Mouse (Mus musculus) 3134 (cell line): ENCODE data around the gene St7.
A peak's percentile ranks its signal among the peaks of the same experiment; 100 is the strongest.

Experiments
- DNase-seq: peaks from one replicate; pipeline ENCODE4 v3.0.0-alpha.2; 2011; ENCODE audit warnings: low spot score; ENCODE audit not compliant: insufficient read length; ENCODE audit errors: extremely low read depth

The St7 gene

GRCm38 (mm10) chr6:17876670-17877179 is 184.0 kb downstream of the St7 start:
- peak; percentile 75 for DNase-seq

GRCm38 (mm10) chr6:17882943-17883342 is 190.2 kb downstream of the St7 start:
- DNase-seq = no peak

GRCm38 (mm10) chr6:17887765-17888164 is 195.0 kb downstream of the St7 start:
- no peak for DNase-seq

GRCm38 (mm10) chr6:17895562-17895961 is 202.8 kb downstream of the St7 start:
- DNase-seq = no peak

GRCm38 (mm10) chr6:17898539-17898938 is 205.8 kb downstream of the St7 start:
- DNase-seq = no peak

GRCm38 (mm10) chr6:17903355-17903754 is 210.6 kb downstream of the St7 start:
- DNase-seq = no peak

- DNase-seq = no peak
Observed at GRCm38 (mm10) chr6:17905776-17906175, 213.0 kb downstream of the St7 start.

- DNase-seq = no peak
Observed at GRCm38 (mm10) chr6:17906289-17906688, 213.6 kb downstream of the St7 start.

GRCm38 (mm10) chr6:17912312-17912711 is 219.6 kb downstream of the St7 start:
- DNase-seq = no peak

GRCm38 (mm10) chr6:17912825-17913224 is 220.1 kb downstream of the St7 start:
- no peak for DNase-seq

GRCm38 (mm10) chr6:17913315-17913714 is 220.6 kb downstream of the St7 start:
- no peak for DNase-seq

- no peak for DNase-seq
Observed at GRCm38 (mm10) chr6:17914300-17914699, 221.6 kb downstream of the St7 start.

GRCm38 (mm10) chr6:17917233-17917632 is 224.5 kb downstream of the St7 start:
- no peak for DNase-seq

- no peak for DNase-seq
Observed at GRCm38 (mm10) chr6:17922180-17922579, 229.4 kb downstream of the St7 start.

GRCm38 (mm10) chr6:17922967-17923366 is 230.2 kb downstream of the St7 start:
- no peak for DNase-seq

GRCm38 (mm10) chr6:17923370-17923769 is 230.6 kb downstream of the St7 start:
- DNase-seq = peak; percentile 61

- DNase-seq = no peak
Observed at GRCm38 (mm10) chr6:17923894-17924505, 231.3 kb downstream of the St7 start.

- DNase-seq = no peak
Observed at GRCm38 (mm10) chr6:17925267-17925666, 232.5 kb downstream of the St7 start.

- no peak for DNase-seq
Observed at GRCm38 (mm10) chr6:17927746-17928145, 235.0 kb downstream of the St7 start.

GRCm38 (mm10) chr6:17931187-17931586 is 238.5 kb downstream of the St7 start:
- no peak for DNase-seq

- DNase-seq = no peak
Observed at GRCm38 (mm10) chr6:17931835-17932234, 239.1 kb downstream of the St7 start.

- DNase-seq = no peak
Observed at GRCm38 (mm10) chr6:17932806-17933205, 240.1 kb downstream of the St7 start.
